Mouse (Mus musculus) kidney, adult 2 months (tissue): ENCODE results near the gene Gm47985. TPM values are rescaled to one million over a fixed set of nuclear protein-coding genes. Genes with fewer than 3 reads are reported as not detected.

Experiments
- DNase-seq: peaks from one replicate; pipeline ENCODE4 v3.0.0; 2021
- H3K27ac ChIP-seq: fragments of 200-500 bp; 2 replicates; pipeline ENCODE4 v1.5.1; 2012; ENCODE audit warnings: low read depth, low read length, control low read depth, inconsistent platforms; ENCODE audit not compliant: insufficient read depth
- H3K27me3 ChIP-seq: fragments of 200-500 bp; replicated peaks from 2 replicates; pipeline ENCODE4 v1.6.1; 2012; ENCODE audit warnings: mild to moderate bottlenecking, moderate library complexity, low read length, inconsistent platforms; ENCODE audit not compliant: control insufficient read depth, insufficient read depth
- H3K36me3 ChIP-seq: fragments of 200-500 bp; 2 replicates; pipeline ENCODE4 v1.6.1; 2012; ENCODE audit warnings: mild to moderate bottlenecking, moderate library complexity, low read length, inconsistent platforms; ENCODE audit not compliant: control insufficient read depth, insufficient read depth
- H3K4me1 ChIP-seq: fragments of 200-500 bp; 2 replicates; pipeline ENCODE4 v1.6.1; 2011; ENCODE audit warnings: low read length; ENCODE audit not compliant: control insufficient read depth, insufficient read depth
- H3K4me3 ChIP-seq: fragments of 200-500 bp; 2 replicates; pipeline ENCODE4 v1.5.1; 2011; ENCODE audit warnings: mild to moderate bottlenecking, low read depth, low read length, control low read depth; ENCODE audit not compliant: insufficient read depth
- CTCF ChIP-seq: fragments of 200-500 bp; conservative IDR thresholded peaks from 2 replicates; pipeline ENCODE4 v1.5.1; 2011; ENCODE audit warnings: low read depth, mild to moderate bottlenecking, control low read depth, low read length, moderate library complexity, mixed read lengths; ENCODE audit not compliant: insufficient read depth, insufficient read length
- POLR2A ChIP-seq: fragments of 200-500 bp; IDR thresholded peaks from one replicate; pipeline ENCODE4 v1.6.1; 2011; ENCODE audit warnings: low read depth, low read length, control low read depth
- WGBS: fragments of 180-500 bp; shearing (Covaris S2); methylation state at CpG from one replicate; pipeline ENCODE4 v1.1.7; 2018; 5-methylcytosine and 5-hydroxymethylcytosine counted together
- polyA plus RNA-seq: library from polyadenylated mRNA; depleted of rRNA; stranded (reverse); fragments of >200 nt; gene quantifications from 2 replicates; pipeline ENCODE4 v1.2.3, GENCODE M21; 2012

The Gm47985 gene
- polyA plus RNA-seq, 1 experiment = not detected

- Histone ChIP-seq H3K4me3 (no peak overlapping the region), H3K36me3 (no peaks in the 10 kb centered on the region), H3K27me3 (no peaks in the 10 kb centered on the region), H3K4me1 (peaks cover 20% of the 10 kb centered on the region; the same call in 1 of the 2 replicates), H3K27ac (peak overlapping the region; percentile 99)
- TF ChIP-seq POLR2A (no peak), CTCF (no peak)
- WGBS = 69% methylated on average over 2 of the region's 2 CpGs
- peak; percentile 76 for DNase-seq
Measured at GRCm38 (mm10) chr1:151158857-151159510, 23.4 kb upstream of the Gm47985 start.

- no peak for DNase-seq
- Histone ChIP-seq H3K4me3 (no peak overlapping the region), H3K4me1 (peaks cover 18% of the 10 kb centered on the region), H3K27ac (peak overlapping the region; percentile 52; the same call in 1 of the 2 replicates), H3K36me3 (no peaks in the 10 kb centered on the region), H3K27me3 (no peaks in the 10 kb centered on the region)
- WGBS = 51% methylated on average over 8 of the region's 8 CpGs
- TF ChIP-seq CTCF (no peak), POLR2A (no peak)
Measured at GRCm38 (mm10) chr1:151166031-151166430, 16.3 kb upstream of the Gm47985 start.

GRCm38 (mm10) chr1:151167297-151168047 is 14.9 kb upstream of the Gm47985 start:
- H3K4me1 ChIP-seq = peaks cover 26% of the 10 kb centered on the region
- peak overlapping the region; percentile 53 for H3K27ac ChIP-seq
- H3K36me3 ChIP-seq = no peaks in the 10 kb centered on the region
- TF ChIP-seq CTCF (no peak), POLR2A (no peak)
- peak; percentile 80 for DNase-seq
- no peaks in the 10 kb centered on the region for H3K27me3 ChIP-seq
- no peak overlapping the region for H3K4me3 ChIP-seq
- 32% methylated on average over 12 of the region's 12 CpGs for WGBS

- H3K36me3 ChIP-seq = no peaks in the 10 kb centered on the region
- no peak overlapping the region for H3K4me3 ChIP-seq
- no peaks in the 10 kb centered on the region for H3K27me3 ChIP-seq
- no peak for DNase-seq
- TF ChIP-seq POLR2A (no peak), CTCF (no peak)
- H3K27ac ChIP-seq = no peak overlapping the region
- WGBS = 66% methylated on average over 3 of the region's 3 CpGs
- H3K4me1 ChIP-seq = peaks cover 26% of the 10 kb centered on the region
Measured at GRCm38 (mm10) chr1:151168637-151169036, 13.7 kb upstream of the Gm47985 start.

GRCm38 (mm10) chr1:151171572-151172461 is 10.5 kb upstream of the Gm47985 start:
- Histone ChIP-seq H3K36me3 (no peaks in the 10 kb centered on the region), H3K27me3 (no peaks in the 10 kb centered on the region), H3K4me3 (no peak overlapping the region), H3K27ac (peak overlapping the region; percentile 59), H3K4me1 (peaks cover 19% of the 10 kb centered on the region)
- WGBS = 74% methylated on average over 2 of the region's 2 CpGs
- DNase-seq = peak; percentile 76
- TF ChIP-seq CTCF (no peak), POLR2A (no peak)

GRCm38 (mm10) chr1:151177030-151177936 is 5.1 kb upstream of the Gm47985 start:
- Histone ChIP-seq H3K4me3 (peak overlapping the region; percentile 37; the same call in 1 of the 2 replicates), H3K36me3 (no peaks in the 10 kb centered on the region), H3K27me3 (no peaks in the 10 kb centered on the region), H3K4me1 (peaks cover 10% of the 10 kb centered on the region; the same call in 1 of the 2 replicates), H3K27ac (peak overlapping the region; percentile 100)
- 18% methylated on average over 10 of the region's 10 CpGs for WGBS
- TF ChIP-seq CTCF (no peak), POLR2A (no peak)
- DNase-seq = peak; percentile 88
